Mouse (Mus musculus): ENCODE data around the gene Tradd.

The Tradd gene

GRCm38 (mm10) chr8:105264024-105264982 lies at the start of gene Tradd, which contains the start of gene Fbxl8:
Gene Tradd, minus strand, starts transcription at chr8:105264609.
Gene Fbxl8, plus strand, starts transcription at chr8:105264648.
- peak; percentile 66 for DNase-seq (ENCODE audit: low spot score)

DNA sequence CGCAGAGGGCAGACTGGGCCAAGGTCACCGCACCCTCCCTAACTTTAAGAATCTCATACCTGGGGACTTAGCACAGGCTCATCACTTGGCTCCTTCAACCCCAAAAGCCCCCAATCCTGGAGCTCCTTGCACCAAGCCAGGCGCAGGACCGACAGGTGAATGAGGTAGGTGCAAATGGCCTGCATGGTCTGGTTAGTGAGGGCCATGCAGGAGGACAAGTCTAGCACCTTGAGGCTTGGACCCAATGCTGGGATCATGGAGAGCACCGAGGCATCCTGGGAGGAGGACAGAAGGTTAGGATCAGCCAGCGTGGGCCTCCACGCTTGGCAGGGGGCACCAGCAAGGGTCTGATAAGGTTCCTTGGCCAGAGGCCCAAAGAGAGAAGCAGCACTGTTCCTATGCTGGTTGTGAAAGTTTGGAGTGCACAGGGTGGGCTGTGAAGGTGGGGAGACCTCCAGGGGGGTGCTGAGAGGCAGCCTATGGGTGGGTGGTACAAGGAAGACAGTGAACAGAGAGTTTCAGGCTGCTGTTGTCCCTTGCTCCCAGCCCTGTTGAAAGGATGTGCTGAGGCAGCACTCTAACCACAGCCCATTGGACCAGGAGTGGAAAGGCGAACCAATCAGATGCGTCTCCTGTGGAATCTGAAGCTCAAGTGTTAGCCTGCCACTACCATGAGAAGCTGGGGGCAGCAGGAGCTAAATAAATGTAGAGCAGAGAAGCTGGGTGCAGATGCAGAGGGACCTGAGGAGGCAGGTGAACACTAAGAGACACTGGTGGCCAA lies 49.4 kb upstream of the Tradd start:
- DNase-seq (ENCODE audit: low spot score): no peak

DNA sequence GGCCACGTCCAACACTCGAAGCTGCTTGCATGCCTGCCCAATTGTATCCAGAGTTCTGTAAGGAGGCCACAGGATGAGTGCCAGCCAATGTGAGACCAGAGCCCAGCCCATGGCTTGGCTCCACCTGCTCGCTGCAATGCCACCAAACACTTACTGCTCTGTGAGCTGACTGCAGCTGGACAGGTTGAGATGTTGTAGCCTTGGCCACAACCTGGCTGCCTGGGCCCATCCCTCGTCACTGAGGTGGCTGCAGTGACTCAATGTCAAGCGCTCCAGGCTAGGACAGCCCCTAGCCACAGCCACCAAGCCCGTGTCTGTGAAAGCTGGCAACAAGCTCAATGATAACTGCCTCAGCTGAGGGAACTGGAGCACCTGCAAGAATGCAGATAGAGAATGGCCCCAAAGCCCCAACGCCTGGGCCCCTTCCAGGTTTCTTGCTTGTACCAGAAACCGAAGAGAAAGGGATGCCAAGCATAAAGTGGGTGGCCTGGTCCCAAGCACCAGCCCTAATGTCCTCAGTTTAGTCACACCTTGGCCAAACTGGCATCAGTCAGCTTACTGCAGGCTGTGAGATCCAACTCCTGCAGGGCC lies 48.6 kb upstream of the Tradd start:
- no peak for DNase-seq (ENCODE audit: low spot score)

- DNase-seq (ENCODE audit: low spot score): no peak
Observed at GRCm38 (mm10) chr8:105311718-105312117, 47.3 kb upstream of the Tradd start.

- no peak for DNase-seq (ENCODE audit: low spot score)
Observed at GRCm38 (mm10) chr8:105310118-105310517, 45.7 kb upstream of the Tradd start.

GRCm38 (mm10) chr8:105309142-105309847 lies 44.9 kb upstream of the Tradd start:
- no peak for DNase-seq (ENCODE audit: low spot score)

DNA sequence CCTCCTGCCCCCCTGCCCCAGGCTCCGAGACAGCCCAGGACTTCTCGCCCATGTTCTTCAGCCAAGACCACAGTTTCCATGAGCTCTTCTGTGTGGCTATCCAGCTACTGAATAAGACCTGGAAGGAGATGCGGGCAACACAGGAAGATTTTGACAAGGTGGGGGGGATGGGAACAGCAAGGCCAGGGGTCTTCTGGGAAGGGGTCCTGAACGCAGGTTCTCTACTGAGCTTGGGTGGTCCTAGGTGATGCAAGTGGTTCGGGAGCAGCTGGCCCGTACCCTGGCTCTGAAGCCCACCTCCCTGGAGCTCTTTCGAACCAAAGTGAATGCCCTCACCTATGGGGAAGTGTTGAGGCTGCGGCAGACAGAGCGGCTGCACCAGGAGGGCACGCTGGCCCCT lies 44.0 kb upstream of the Tradd start:
- DNase-seq (ENCODE audit: low spot score): no peak

- no peak for DNase-seq (ENCODE audit: low spot score)
Observed at GRCm38 (mm10) chr8:105307670-105308069, 43.3 kb upstream of the Tradd start.

DNA sequence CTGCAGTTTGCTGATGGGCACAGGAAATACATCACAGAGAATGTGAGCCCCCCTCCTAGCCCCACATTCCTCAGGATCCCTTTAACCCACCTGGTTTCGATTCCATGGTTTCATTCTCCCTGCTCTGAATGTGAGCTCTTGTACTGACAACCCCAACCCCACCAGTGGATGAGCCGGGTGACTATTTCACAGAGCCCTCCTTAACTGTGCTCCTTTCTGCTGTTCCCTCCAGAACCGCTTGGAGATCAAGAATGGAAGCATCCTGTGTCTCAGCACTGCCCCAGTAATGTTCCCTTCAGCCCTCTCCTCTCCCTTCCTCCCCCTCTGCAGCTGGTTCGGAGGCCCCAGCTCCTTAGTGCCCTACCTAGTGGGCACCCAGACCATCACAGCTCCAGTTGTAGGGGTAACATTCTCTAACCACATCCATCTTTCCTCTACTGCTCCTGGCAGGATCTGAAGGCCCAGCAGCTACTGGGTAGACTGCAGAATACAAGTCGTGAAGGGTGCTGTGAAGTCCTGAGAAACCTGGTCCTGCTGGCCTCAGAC lies 41.8 kb upstream of the Tradd start:
- DNase-seq (ENCODE audit: low spot score): peak; percentile 1

GRCm38 (mm10) chr8:105305211-105306145 lies 41.1 kb upstream of the Tradd start, which contains the start of gene Elmo3:
Gene Elmo3, plus strand, starts transcription at chr8:105305601.
- DNase-seq (ENCODE audit: low spot score): no peak

- no peak for DNase-seq (ENCODE audit: low spot score)
Observed at GRCm38 (mm10) chr8:105304325-105305210, 40.2 kb upstream of the Tradd start.

- DNase-seq (ENCODE audit: low spot score): no peak
Observed at GRCm38 (mm10) chr8:105303874-105304273, 39.5 kb upstream of the Tradd start.

DNA sequence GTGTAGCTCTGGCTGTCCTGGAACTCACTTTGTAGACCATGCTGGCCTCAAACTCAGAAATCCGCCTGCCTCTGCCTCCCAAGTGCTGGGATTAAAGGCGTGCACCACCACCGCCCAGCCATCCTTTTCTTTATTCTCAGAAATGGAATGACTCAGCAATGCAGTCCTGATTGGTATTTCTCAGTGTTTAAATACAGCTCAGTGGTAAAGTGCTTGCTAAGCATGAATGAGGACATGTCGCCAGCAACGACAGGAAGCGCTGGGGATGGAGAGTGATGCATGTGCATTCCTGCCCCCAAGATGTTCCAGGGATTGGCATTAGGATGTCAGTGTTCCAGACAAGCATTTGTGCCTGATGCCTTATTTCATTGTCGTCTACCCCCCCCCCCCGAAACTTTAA lies 39.0 kb upstream of the Tradd start:
- DNase-seq (ENCODE audit: low spot score): no peak

DNA sequence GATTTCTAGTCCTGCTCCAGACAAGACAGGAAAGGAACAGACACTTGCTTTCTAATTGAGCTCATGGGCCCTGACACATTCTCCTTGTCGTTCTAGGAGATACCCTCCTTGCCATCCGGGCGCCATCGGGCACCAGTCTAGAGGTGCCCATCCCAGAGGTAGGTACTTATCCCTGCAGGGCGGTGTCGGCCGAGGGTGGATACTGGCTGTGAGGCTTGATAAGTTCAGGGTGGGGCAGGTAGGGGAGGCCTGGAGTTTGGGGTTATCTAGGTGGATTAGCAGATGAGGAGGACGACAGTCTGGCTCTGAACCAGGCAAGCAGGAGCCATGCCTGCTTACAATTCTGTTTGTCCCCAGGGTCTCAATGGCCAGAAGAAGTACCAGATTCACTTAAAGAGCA lies 35.6 kb upstream of the Tradd start:
- no peak for DNase-seq (ENCODE audit: low spot score)

- DNase-seq (ENCODE audit: low spot score): no peak
Observed at GRCm38 (mm10) chr8:105298351-105299252, 34.2 kb upstream of the Tradd start.

DNA sequence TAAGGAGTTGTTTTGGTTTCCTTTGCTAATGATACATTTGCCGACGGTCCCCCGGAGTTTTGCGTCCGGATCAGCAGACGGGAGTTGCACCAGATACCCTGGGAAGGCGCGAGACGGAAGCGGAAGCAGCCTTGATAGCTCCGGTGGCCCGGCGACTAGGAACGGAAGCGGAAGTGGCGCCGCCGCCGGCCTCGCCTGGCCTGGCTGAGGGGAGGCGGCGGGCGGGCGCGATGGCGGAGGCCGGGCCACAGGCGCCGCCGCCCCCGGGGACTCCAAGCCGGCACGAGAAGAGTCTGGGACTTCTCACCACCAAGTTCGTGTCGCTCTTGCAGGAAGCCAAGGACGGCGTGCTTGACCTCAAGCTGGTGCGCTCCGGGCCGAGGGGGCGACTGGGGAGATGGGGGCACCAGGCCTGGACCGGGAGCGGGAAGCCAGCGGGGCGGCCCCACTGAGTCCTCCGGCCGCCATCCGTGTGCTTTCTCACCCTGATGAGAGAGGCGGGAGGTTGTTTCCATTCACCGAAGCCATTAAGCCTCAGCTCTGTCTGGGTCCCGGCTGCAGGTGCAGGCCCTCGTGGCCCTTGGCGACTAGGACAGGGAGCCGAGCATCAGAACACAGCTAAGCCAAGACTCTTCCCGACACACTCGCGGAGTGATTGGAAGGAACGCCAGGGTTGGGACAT lies 33.2 kb upstream of the Tradd start, which contains the start of gene E2f4:
TSS of gene E2f4 (plus strand) at position 153 of the 682 bp plus-strand sequence.
- DNase-seq (ENCODE audit: low spot score): peak; percentile 86

DNA sequence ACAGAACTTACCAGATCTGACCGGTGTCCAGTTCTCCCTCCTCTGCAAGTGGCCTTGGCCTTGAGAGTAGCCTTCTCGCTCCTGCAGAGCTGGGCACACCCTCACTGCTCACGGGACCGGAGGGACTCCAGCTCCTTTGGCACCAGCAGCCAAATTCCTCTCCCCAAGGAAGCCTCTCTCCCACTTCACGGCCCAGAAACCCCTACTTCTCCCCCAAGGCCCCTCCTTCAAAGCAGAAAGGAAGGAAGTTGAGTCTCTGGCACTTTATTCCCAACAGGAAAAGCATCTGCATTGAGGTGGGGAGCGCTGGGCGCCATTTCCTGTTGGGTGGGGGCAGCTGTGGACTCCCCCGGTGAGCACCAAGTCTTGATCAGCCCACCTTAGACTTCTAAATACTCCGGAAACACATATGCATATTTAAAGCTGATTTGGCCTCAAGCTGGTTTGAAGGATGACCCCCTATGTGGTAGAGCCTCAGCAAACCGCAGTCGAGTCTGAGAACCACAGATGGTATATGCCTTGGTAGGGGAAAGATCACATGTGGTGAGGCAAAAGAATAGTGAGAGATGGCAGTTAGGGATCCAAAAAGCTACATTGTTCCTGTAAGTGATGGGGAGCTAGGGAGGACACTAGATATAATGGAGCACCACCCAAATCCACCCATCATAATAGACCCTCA lies 31.6 kb upstream of the Tradd start, which contains the start of gene Exoc3l:
TSS of gene Exoc3l (minus strand) at position 207 of the 679 bp plus-strand sequence.
- DNase-seq (ENCODE audit: low spot score): peak; percentile 77
